Mouse (Mus musculus) liver, adult 2 months (tissue): ENCODE measurements at regions not wholly inside any gene's neighbourhood (a gene's known extent, or its start where the extent isn't known, plus 50 kb on each side); places are given as distances from the start of the nearest gene placed in this dataset.

Experiments
- DNase-seq: peaks from one replicate; pipeline ENCODE4 v3.0.0-alpha.2; 2011; ENCODE audit warnings: low read depth, low spot score; ENCODE audit errors: extremely low read depth
- H3K27ac ChIP-seq: fragments of 200-500 bp; replicated peaks from 2 replicates; pipeline ENCODE4 v1.5.1; 2012; ENCODE audit warnings: low read depth, mild to moderate bottlenecking, control low read depth, inconsistent platforms, low read length; ENCODE audit not compliant: insufficient read depth
- H3K27me3 ChIP-seq: fragments of 200-500 bp; 2 replicates; pipeline ENCODE4 v1.6.1; 2012; ENCODE audit warnings: mild to moderate bottlenecking, moderate library complexity, low read length, inconsistent platforms; ENCODE audit not compliant: control insufficient read depth, insufficient read depth
- H3K36me3 ChIP-seq: fragments of 200-500 bp; 2 replicates; pipeline ENCODE4 v1.6.1; 2012; ENCODE audit warnings: low read length, inconsistent platforms; ENCODE audit not compliant: control insufficient read depth, insufficient read depth
- H3K4me1 ChIP-seq: fragments of 200-500 bp; 2 replicates; pipeline ENCODE4 v1.6.1; 2011; ENCODE audit warnings: low read length; ENCODE audit not compliant: control insufficient read depth, insufficient read depth
- H3K4me3 ChIP-seq: fragments of 200-500 bp; 2 replicates; pipeline ENCODE4 v1.5.1; 2011; ENCODE audit warnings: low read depth, mild to moderate bottlenecking, control low read depth, low read length, moderate library complexity; ENCODE audit not compliant: insufficient read depth
- H3K79me2 ChIP-seq: fragments of 200-500 bp; 2 replicates; pipeline ENCODE4 v1.6.1; 2012; ENCODE audit warnings: inconsistent platforms, mild to moderate bottlenecking, low read length, moderate library complexity; ENCODE audit not compliant: control insufficient read depth, insufficient read depth
- H3K9ac ChIP-seq: fragments of 200-500 bp; 2 replicates; pipeline ENCODE4 v1.6.1; 2012; ENCODE audit warnings: low read depth, mild to moderate bottlenecking, control low read depth, inconsistent platforms, low read length
- CTCF ChIP-seq: fragments of 200-500 bp; IDR thresholded peaks from 2 replicates; pipeline ENCODE4 v1.5.1; 2011; ENCODE audit warnings: low read depth, low read length, control low read depth
- POLR2A ChIP-seq: fragments of 200-500 bp; IDR thresholded peaks from 2 replicates; pipeline ENCODE4 v1.6.1; 2011; ENCODE audit warnings: low read length, control low read depth; ENCODE audit not compliant: insufficient read depth; ENCODE audit errors: extremely low read depth
- WGBS: fragments of 180-500 bp; shearing (Covaris S2); methylation state at CpG from one replicate; pipeline ENCODE4 v1.1.7; 2018; 5-methylcytosine and 5-hydroxymethylcytosine counted together

GRCm38 (mm10) chr10:23492971-23493370 is 142.4 kb upstream of the Eya4 start:
- WGBS, result 72% methylated on average over 5 of the region's 5 CpGs
- H3K9ac ChIP-seq, result no peak overlapping the region
- H3K36me3 ChIP-seq, result no peaks in the 10 kb centered on the region

DNA sequence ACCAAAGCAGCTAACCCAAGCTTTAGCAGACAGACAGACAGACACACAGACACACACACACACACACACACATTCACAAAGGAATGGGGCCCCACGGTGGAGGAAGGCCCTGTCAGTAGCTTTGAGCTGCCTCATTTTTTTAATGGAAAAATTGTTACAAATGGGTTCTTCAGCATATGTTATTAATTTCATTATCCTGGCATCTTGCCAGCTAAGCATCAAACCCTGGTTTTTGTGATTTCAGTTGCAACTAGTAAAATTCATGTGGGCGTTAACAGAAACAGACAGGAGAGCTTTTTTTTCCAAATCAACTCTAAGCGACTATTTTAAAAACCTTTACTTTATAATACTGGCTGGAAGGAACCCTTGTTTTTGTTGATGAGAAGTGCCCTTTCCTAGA is 138.4 kb upstream of the Eya4 start:
- H3K9ac ChIP-seq, result no peak overlapping the region
- no peaks in the 10 kb centered on the region for H3K36me3 ChIP-seq
- no peak overlapping the region for H3K27ac ChIP-seq
- WGBS, result 91% methylated on average over 3 of the region's 3 CpGs
- no peak overlapping the region for H3K4me3 ChIP-seq
- TF ChIP-seq CTCF (no peak), POLR2A (no peak)
- peaks cover 6% of the 10 kb centered on the region; the same call in 1 of the 2 replicates for H3K4me1 ChIP-seq
- no peaks in the 10 kb centered on the region for H3K79me2 ChIP-seq
- DNase-seq, result no peak
- H3K27me3 ChIP-seq, result no peaks in the 10 kb centered on the region

More at GRCm38 (mm10) chr10:23492971-23493370, 142.4 kb upstream of the Eya4 start:
- no peak for TF ChIP-seq POLR2A
- no peak for TF ChIP-seq CTCF
- H3K4me3 ChIP-seq, result no peak overlapping the region
- no peaks in the 10 kb centered on the region for H3K79me2 ChIP-seq
- no peak for DNase-seq
- H3K4me1 ChIP-seq, result peaks cover 6% of the 10 kb centered on the region; the same call in 1 of the 2 replicates
- H3K27ac ChIP-seq, result no peak overlapping the region
- H3K27me3 ChIP-seq, result no peaks in the 10 kb centered on the region

- H3K27ac ChIP-seq, result no peak overlapping the region
- H3K4me1 ChIP-seq, result no peaks in the 10 kb centered on the region
Measured at GRCm38 (mm10) chr10:23480474-23480873, 129.9 kb upstream of the Eya4 start.

GRCm38 (mm10) chr10:23478902-23479301 is 128.3 kb upstream of the Eya4 start:
- no peak overlapping the region for H3K27ac ChIP-seq

More at GRCm38 (mm10) chr10:23480474-23480873, 129.9 kb upstream of the Eya4 start:
- DNase-seq, result no peak
- Histone ChIP-seq H3K79me2 (no peaks in the 10 kb centered on the region), H3K9ac (no peak overlapping the region), H3K36me3 (no peaks in the 10 kb centered on the region), H3K4me3 (no peak overlapping the region), H3K27me3 (no peaks in the 10 kb centered on the region)
- TF ChIP-seq CTCF (no peak), POLR2A (no peak)

DNA sequence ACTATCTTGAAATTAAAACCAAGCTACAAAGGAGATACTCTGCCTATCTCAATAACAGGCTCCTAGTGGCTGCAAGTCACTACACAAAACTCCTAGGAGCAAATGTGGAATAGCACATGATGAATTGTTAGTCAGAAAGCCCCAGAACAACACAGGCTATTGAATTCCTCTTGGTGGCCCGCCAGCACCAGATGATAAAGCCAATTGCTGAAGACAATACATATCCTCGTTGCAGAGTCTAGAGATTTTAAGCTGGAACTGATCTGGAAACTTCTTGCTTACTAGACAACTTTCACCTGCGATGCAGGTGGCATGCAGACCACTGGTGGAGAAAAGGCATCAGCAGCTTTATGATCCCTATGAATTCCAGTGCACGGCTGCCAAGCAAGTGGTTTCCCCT is 126.5 kb upstream of the Eya4 start:
- Histone ChIP-seq H3K79me2 (no peaks in the 10 kb centered on the region), H3K36me3 (no peaks in the 10 kb centered on the region), H3K4me3 (no peak overlapping the region), H3K4me1 (no peaks in the 10 kb centered on the region), H3K9ac (no peak overlapping the region), H3K27ac (no peak overlapping the region), H3K27me3 (no peaks in the 10 kb centered on the region)
- no peak for DNase-seq
- no peak for TF ChIP-seq CTCF
- TF ChIP-seq POLR2A, result no peak
- 80% methylated on average over 4 of the region's 4 CpGs for WGBS

More at GRCm38 (mm10) chr10:23478902-23479301, 128.3 kb upstream of the Eya4 start:
- Histone ChIP-seq H3K9ac (no peak overlapping the region), H3K36me3 (no peaks in the 10 kb centered on the region), H3K4me1 (no peaks in the 10 kb centered on the region), H3K4me3 (no peak overlapping the region), H3K79me2 (no peaks in the 10 kb centered on the region), H3K27me3 (no peaks in the 10 kb centered on the region)
- no peak for TF ChIP-seq CTCF
- TF ChIP-seq POLR2A, result no peak
- DNase-seq, result no peak
- whole genome bisulfite sequencing, result 86% methylated on average over 2 of the region's 2 CpGs

DNA sequence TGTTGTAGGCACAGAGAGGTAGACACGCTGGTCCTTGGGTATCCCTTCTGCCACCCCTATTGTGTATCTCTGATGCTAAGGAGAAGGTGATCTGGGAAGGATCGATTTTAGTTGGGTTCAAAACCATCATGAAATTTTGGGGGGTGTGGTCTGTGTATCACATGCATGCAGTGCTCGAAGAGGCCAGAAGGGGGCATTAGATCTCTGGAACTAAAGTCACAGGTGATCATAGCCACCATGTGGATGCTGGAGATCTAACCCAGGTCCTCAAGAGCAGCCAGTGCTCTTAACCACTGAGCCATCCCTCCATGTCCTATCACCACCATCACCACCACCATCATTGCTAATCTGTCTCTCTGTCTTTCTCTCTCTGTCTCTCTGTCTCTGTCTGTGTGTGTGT is 100.4 kb upstream of the Eya4 start:
- no peaks in the 10 kb centered on the region for H3K79me2 ChIP-seq
- H3K36me3 ChIP-seq, result no peaks in the 10 kb centered on the region
- no peak for DNase-seq
- WGBS, result 83% methylated on average over 3 of the region's 3 CpGs
- TF ChIP-seq CTCF, result 0 out of 2 replicates have a peak, but pooled peaks have one; percentile 5
- TF ChIP-seq POLR2A, result no peak
- H3K4me3 ChIP-seq, result no peak overlapping the region
- H3K4me1 ChIP-seq, result no peaks in the 10 kb centered on the region
- H3K9ac ChIP-seq, result no peak overlapping the region
- H3K27ac ChIP-seq, result no peak overlapping the region
- H3K27me3 ChIP-seq, result no peaks in the 10 kb centered on the region
